Mouse (Mus musculus) megakaryocyte, embryonic 14.5 days (primary cell): Measurements from ENCODE around the gene Dda1.

Source experiments
- FLI1 ChIP-seq: IDR thresholded peaks from 2 replicates; pipeline ENCODE4 v1.6.1; 2012; ENCODE audit warnings: low read length, inconsistent platforms, mixed read lengths
- GATA1 ChIP-seq: IDR thresholded peaks from 3 replicates; pipeline ENCODE4 v1.6.1; 2012; ENCODE audit warnings: mixed read lengths, low read length, inconsistent platforms, borderline replicate concordance

GRCm38 (mm10) chr8:71516786-71517185 lies 47.8 kb downstream of the Dda1 start:
- TF ChIP-seq GATA1 (no peak), FLI1 (no peak)
